Mouse (Mus musculus): ENCODE results near the gene Efna1. TPM values are rescaled to one million over a fixed set of nuclear protein-coding genes. Genes with fewer than 3 reads are reported as not detected.

Gene Efna1
- polyA plus RNA-seq, 1 experiment from 2014 or later, result 11.4 TPM

GRCm38 (mm10) chr3:89230561-89230960, 50.4 kb downstream of the Efna1 start:
- ATAC-seq (replicated peaks; ENCODE audit: low FRiP score) (no peak), DNase-seq (ENCODE audit: low spot score) (no peak)
- Histone ChIP-seq H3K27ac (ENCODE audit: low read depth, low read length) (no peak overlapping the region), H3K4me1 (replicated peaks; ENCODE audit: control insufficient read depth, insufficient read depth, low read length) (peaks cover 6% of the 10 kb centered on the region; the same call in 1 of the 2 replicates), H3K9me3 (ENCODE audit: control insufficient read depth, low read length) (no peaks in the 10 kb centered on the region), H3K36me3 (ENCODE audit: control insufficient read depth, insufficient read depth, low read length) (no peaks in the 10 kb centered on the region; the same call in 1 of the 2 replicates), H3K4me3 (ENCODE audit: low read depth, low read length) (no peak overlapping the region), H3K9ac (ENCODE audit: low read length) (no peak overlapping the region), H3K27me3 (ENCODE audit: control insufficient read depth, insufficient read depth, low read length) (no peaks in the 10 kb centered on the region), H3K4me2 (ENCODE audit: low read depth, low read length, severe bottlenecking) (no peak overlapping the region)
- 96% methylated on average over 2 of the region's 2 CpGs for WGBS

GRCm38 (mm10) chr3:89229276-89229675, 51.7 kb downstream of the Efna1 start:
- Histone ChIP-seq H3K36me3 (ENCODE audit: control insufficient read depth, insufficient read depth, low read length) (no peaks in the 10 kb centered on the region; the same call in 1 of the 2 replicates), H3K9me3 (ENCODE audit: control insufficient read depth, low read length) (no peaks in the 10 kb centered on the region), H3K4me2 (ENCODE audit: low read depth, low read length, severe bottlenecking) (no peak overlapping the region), H3K4me3 (ENCODE audit: low read depth, low read length) (no peak overlapping the region), H3K4me1 (replicated peaks; ENCODE audit: control insufficient read depth, insufficient read depth, low read length) (peaks cover 16% of the 10 kb centered on the region), H3K27me3 (ENCODE audit: control insufficient read depth, insufficient read depth, low read length) (no peaks in the 10 kb centered on the region), H3K9ac (ENCODE audit: low read length) (no peak overlapping the region), H3K27ac (ENCODE audit: low read depth, low read length) (no peak overlapping the region)
- ATAC-seq (replicated peaks; ENCODE audit: low FRiP score) (no peak), DNase-seq (ENCODE audit: low spot score) (no peak)
- 45% methylated on average over 4 of the region's 4 CpGs for WGBS

DNA sequence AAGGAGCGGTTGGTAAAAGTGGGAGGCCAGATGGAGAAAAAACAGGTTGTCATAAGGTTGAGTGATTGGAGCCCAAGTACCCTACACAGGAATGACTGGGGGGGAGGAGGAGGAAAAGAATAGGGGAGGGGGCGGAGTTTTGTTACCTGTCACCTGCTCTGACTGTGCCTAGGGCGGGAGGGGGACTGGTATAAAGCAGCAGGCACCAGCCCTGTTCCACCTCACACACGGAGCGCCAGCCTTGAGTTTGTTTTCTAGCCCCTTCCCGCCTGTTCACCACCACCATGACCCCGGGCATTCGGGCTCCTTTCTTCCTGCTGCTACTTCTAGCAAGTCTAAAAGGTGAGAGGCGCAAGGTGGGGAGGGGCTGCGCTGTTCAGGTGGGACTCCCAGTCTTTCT, 52.1 kb downstream of the Efna1 start, which contains the start of gene Muc1:
Muc1 (plus strand) TSS at position 222 of the 400 bp plus-strand sequence.
- ATAC-seq (replicated peaks; ENCODE audit: low FRiP score), result no peak
- H3K27ac ChIP-seq (ENCODE audit: low read depth, low read length), result peak within 1 kb of the TSS; percentile 98
- no peak for DNase-seq (ENCODE audit: low spot score)
- no peaks in the 10 kb centered on the region; the same call in 1 of the 2 replicates for H3K36me3 ChIP-seq (ENCODE audit: control insufficient read depth, insufficient read depth, low read length)
- H3K4me1 ChIP-seq (replicated peaks; ENCODE audit: control insufficient read depth, insufficient read depth, low read length), result peaks cover 20% of the 10 kb centered on the region
- peak within 1 kb of the TSS; percentile 95 for H3K4me2 ChIP-seq (ENCODE audit: low read depth, low read length, severe bottlenecking)
- no peaks in the 10 kb centered on the region for H3K27me3 ChIP-seq (ENCODE audit: control insufficient read depth, insufficient read depth, low read length)
- peak within 1 kb of the TSS; percentile 67 for H3K9ac ChIP-seq (ENCODE audit: low read length)
- H3K4me3 ChIP-seq (ENCODE audit: low read depth, low read length), result peak within 1 kb of the TSS; percentile 97
- no peaks in the 10 kb centered on the region for H3K9me3 ChIP-seq (ENCODE audit: control insufficient read depth, low read length)
- WGBS, result 26% methylated on average over 10 of the region's 10 CpGs

GRCm38 (mm10) chr3:89228180-89228549, 52.8 kb downstream of the Efna1 start:
- no peaks in the 10 kb centered on the region for H3K9me3 ChIP-seq (ENCODE audit: control insufficient read depth, low read length)
- H3K4me1 ChIP-seq (replicated peaks; ENCODE audit: control insufficient read depth, insufficient read depth, low read length), result peaks cover 25% of the 10 kb centered on the region
- H3K27me3 ChIP-seq (ENCODE audit: control insufficient read depth, insufficient read depth, low read length), result no peaks in the 10 kb centered on the region
- DNase-seq (ENCODE audit: low spot score) (peak; percentile 95), ATAC-seq (replicated peaks; ENCODE audit: low FRiP score) (peak; percentile 10; the same call in 1 of the 2 replicates)
- H3K9ac ChIP-seq (ENCODE audit: low read length), result peak overlapping the region; percentile 67
- peak overlapping the region; percentile 98 for H3K27ac ChIP-seq (ENCODE audit: low read depth, low read length)
- H3K4me3 ChIP-seq (ENCODE audit: low read depth, low read length), result peak overlapping the region; percentile 97
- WGBS, result under 1% methylated on average over 20 of the region's 20 CpGs
- H3K36me3 ChIP-seq (ENCODE audit: control insufficient read depth, insufficient read depth, low read length), result no peaks in the 10 kb centered on the region; the same call in 1 of the 2 replicates
- H3K4me2 ChIP-seq (ENCODE audit: low read depth, low read length, severe bottlenecking), result peak overlapping the region; percentile 95

DNA sequence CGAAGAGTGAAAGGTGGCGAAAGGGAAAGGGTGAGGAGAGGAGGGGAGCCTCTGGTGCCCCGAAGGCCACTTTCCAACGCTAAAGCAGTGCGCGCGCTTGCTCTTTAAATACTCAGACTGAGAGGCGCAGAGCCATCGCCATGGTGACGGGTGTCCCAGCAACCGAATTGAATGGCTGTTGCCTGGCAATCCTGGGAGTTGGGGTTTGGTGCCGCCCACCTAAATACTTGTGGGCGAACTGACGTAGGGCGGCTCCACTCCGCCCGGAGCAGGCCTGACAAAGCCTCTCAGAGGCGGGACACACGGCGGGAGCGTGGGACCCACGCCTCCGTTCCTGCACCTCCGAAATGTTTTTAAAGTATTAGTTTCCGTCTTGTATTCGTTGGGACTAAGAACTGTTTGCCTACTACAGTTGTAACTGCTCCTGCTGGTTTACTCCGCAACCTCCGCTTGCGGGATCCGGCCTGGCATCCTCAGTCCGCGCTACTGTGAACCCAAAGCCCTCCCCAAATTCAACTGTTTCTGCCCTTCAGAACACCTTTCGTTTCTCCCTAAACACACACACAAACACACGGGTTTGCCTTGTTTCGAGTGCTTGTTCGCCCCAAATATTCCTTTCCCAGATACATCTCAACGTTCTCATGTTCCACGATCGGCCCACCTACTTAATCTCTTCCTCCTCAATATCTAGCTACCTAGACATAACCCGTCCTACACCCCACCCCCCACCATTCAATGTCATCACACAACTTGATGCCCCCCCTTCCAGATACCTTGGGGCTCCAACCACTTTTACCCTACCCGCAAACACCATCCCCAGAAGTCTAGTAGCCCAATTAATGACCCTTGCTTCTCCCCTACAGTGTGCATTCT, 53.4 kb downstream of the Efna1 start:
- WGBS, result under 1% methylated on average over 41 of the region's 41 CpGs
- Histone ChIP-seq H3K27ac (ENCODE audit: low read depth, low read length) (peak overlapping the region; percentile 98), H3K4me2 (ENCODE audit: low read depth, low read length, severe bottlenecking) (peak overlapping the region; percentile 95), H3K9ac (ENCODE audit: low read length) (peak overlapping the region; percentile 74), H3K4me1 (replicated peaks; ENCODE audit: control insufficient read depth, insufficient read depth, low read length) (peaks cover 25% of the 10 kb centered on the region), H3K9me3 (ENCODE audit: control insufficient read depth, low read length) (no peaks in the 10 kb centered on the region), H3K4me3 (ENCODE audit: low read depth, low read length) (peak overlapping the region; percentile 97), H3K27me3 (ENCODE audit: control insufficient read depth, insufficient read depth, low read length) (no peaks in the 10 kb centered on the region), H3K36me3 (ENCODE audit: control insufficient read depth, insufficient read depth, low read length) (peaks cover 3% of the 10 kb centered on the region; the same call in 1 of the 2 replicates)
- ATAC-seq (replicated peaks; ENCODE audit: low FRiP score), result peak; percentile 85
- DNase-seq (ENCODE audit: low spot score), result peak; percentile 97

DNA sequence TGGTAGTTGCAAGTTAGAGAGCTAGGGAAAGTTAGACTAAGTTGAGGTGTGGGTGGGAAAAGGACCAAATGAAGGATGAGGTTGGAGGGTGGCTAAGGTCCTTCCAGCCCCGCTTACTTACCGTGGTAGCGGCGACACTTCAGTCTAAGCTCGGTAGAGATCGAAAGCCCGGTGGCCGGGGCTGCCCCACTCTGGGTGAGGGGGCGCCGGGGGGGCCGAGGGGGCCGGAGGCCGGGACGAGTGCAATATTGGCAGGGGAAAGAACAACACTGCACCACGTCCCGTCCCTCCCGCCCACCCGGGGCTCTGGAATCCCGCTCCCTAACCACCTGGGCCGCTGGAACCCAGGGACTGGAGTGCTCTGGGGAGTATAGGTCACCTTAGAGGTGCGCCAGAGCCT, 54.0 kb downstream of the Efna1 start, which contains the start of gene Mtx1:
Mtx1 (minus strand) TSS at position 189 of the 400 bp plus-strand sequence.
- ATAC-seq (replicated peaks; ENCODE audit: low FRiP score), result no peak
- H3K4me3 ChIP-seq (ENCODE audit: low read depth, low read length), result peak within 1 kb of the TSS; percentile 97
- WGBS, result 1% methylated on average over 21 of the region's 21 CpGs
- H3K4me1 ChIP-seq (replicated peaks; ENCODE audit: control insufficient read depth, insufficient read depth, low read length), result peaks cover 25% of the 10 kb centered on the region
- peak within 1 kb of the TSS; percentile 95 for H3K4me2 ChIP-seq (ENCODE audit: low read depth, low read length, severe bottlenecking)
- no peaks in the 10 kb centered on the region for H3K27me3 ChIP-seq (ENCODE audit: control insufficient read depth, insufficient read depth, low read length)
- peak within 1 kb of the TSS; percentile 98 for H3K27ac ChIP-seq (ENCODE audit: low read depth, low read length)
- peak within 1 kb of the TSS; percentile 74 for H3K9ac ChIP-seq (ENCODE audit: low read length)
- H3K36me3 ChIP-seq (ENCODE audit: control insufficient read depth, insufficient read depth, low read length), result peaks cover 3% of the 10 kb centered on the region; the same call in 1 of the 2 replicates
- no peaks in the 10 kb centered on the region for H3K9me3 ChIP-seq (ENCODE audit: control insufficient read depth, low read length)
- no peak for DNase-seq (ENCODE audit: low spot score)

GRCm38 (mm10) chr3:89226361-89226760, 54.6 kb downstream of the Efna1 start:
- H3K36me3 ChIP-seq (ENCODE audit: control insufficient read depth, insufficient read depth, low read length), result peaks cover 3% of the 10 kb centered on the region; the same call in 1 of the 2 replicates
- WGBS, result 4% methylated on average over 11 of the region's 11 CpGs
- DNase-seq (ENCODE audit: low spot score), result no peak
- H3K27me3 ChIP-seq (ENCODE audit: control insufficient read depth, insufficient read depth, low read length), result no peaks in the 10 kb centered on the region
- peak overlapping the region; percentile 97 for H3K4me3 ChIP-seq (ENCODE audit: low read depth, low read length)
- no peaks in the 10 kb centered on the region for H3K9me3 ChIP-seq (ENCODE audit: control insufficient read depth, low read length)
- H3K27ac ChIP-seq (ENCODE audit: low read depth, low read length), result peak overlapping the region; percentile 98
- peaks cover 25% of the 10 kb centered on the region for H3K4me1 ChIP-seq (replicated peaks; ENCODE audit: control insufficient read depth, insufficient read depth, low read length)
- peak; percentile 0; the same call in 1 of the 2 replicates for ATAC-seq (replicated peaks; ENCODE audit: low FRiP score)
- H3K9ac ChIP-seq (ENCODE audit: low read length), result peak overlapping the region; percentile 74
- H3K4me2 ChIP-seq (ENCODE audit: low read depth, low read length, severe bottlenecking), result peak overlapping the region; percentile 95

DNA sequence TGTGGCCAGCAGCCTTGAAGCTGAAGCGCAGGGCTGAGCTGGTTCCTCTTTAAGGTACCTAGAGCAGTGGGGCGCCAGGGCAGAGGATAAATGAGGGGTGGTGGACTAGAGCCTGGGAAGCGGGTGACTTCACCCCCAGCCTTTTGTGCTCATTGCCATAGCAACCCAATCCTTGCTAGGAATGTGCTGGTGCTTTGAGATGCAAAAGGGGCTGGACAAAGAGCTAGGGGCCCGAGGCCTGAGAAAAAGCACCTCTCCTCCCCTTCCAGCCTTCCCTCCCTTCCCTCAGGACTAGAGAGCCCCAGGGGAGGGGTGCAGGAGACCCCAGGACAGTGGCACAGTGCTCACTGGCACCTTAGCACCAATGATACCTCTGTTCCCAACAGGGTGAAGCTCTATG, 55.0 kb downstream of the Efna1 start:
- Histone ChIP-seq H3K9me3 (ENCODE audit: control insufficient read depth, low read length) (no peaks in the 10 kb centered on the region), H3K27ac (ENCODE audit: low read depth, low read length) (peak overlapping the region; percentile 98), H3K4me1 (replicated peaks; ENCODE audit: control insufficient read depth, insufficient read depth, low read length) (peaks cover 28% of the 10 kb centered on the region), H3K4me3 (ENCODE audit: low read depth, low read length) (peak overlapping the region; percentile 97), H3K4me2 (ENCODE audit: low read depth, low read length, severe bottlenecking) (peak overlapping the region; percentile 95), H3K27me3 (ENCODE audit: control insufficient read depth, insufficient read depth, low read length) (no peaks in the 10 kb centered on the region), H3K9ac (ENCODE audit: low read length) (peak overlapping the region; percentile 74), H3K36me3 (ENCODE audit: control insufficient read depth, insufficient read depth, low read length) (peaks cover 3% of the 10 kb centered on the region; the same call in 1 of the 2 replicates)
- DNase-seq (ENCODE audit: low spot score), result peak; percentile 90
- WGBS, result 6% methylated on average over 4 of the region's 4 CpGs
- peak; percentile 82 for ATAC-seq (replicated peaks; ENCODE audit: low FRiP score)
